Mouse (Mus musculus) gastrocnemius, postnatal 4 days (tissue): ENCODE data around the gene Epb41l4b. TPM values are rescaled to one million over a fixed set of nuclear protein-coding genes. Genes with fewer than 3 reads are reported as not detected.
A peak's percentile ranks its signal among the peaks of the same experiment; 100 is the strongest.

Experiments used
- DNase-seq, 2 experiments: peaks; one replicate each; pipeline ENCODE4 v3.0.0; 2021 to 2022; ENCODE audit warnings: low spot score in 2 of 2, mixed read lengths in 2 of 2
- total RNA-seq, 2 experiments: library from RNA; stranded (reverse); gene quantifications; 2 replicates each; pipeline ENCODE4 v1.2.3; 2021

Gene Epb41l4b
- total RNA-seq, 2 experiments from 2014 or later, result 14.7 to 16.3 TPM

- DNase-seq, result no peak
These were observed 13.4 kb upstream of the Epb41l4b start for GRCm38 (mm10) chr4:57156549-57157169.

- DNase-seq, result no peak
These were observed 10.6 kb upstream of the Epb41l4b start for GRCm38 (mm10) chr4:57153838-57154237.

- peak in 1 of 2 experiments; percentile 36 for DNase-seq
These were observed 10.0 kb upstream of the Epb41l4b start for GRCm38 (mm10) chr4:57153068-57153835.

GRCm38 (mm10) chr4:57148182-57148581 lies 4.9 kb upstream of the Epb41l4b start:
- no peak for DNase-seq

GRCm38 (mm10) chr4:57142374-57143025 lies 737 bp downstream of the Epb41l4b start:
- DNase-seq, result peak in 1 of 2 experiments; percentile 21

- DNase-seq, result peak in 1 of 2 experiments; percentile 35
These were observed 1.3 kb downstream of the Epb41l4b start for GRCm38 (mm10) chr4:57141908-57142361.

- no peak for DNase-seq
These were observed 2.1 kb downstream of the Epb41l4b start for GRCm38 (mm10) chr4:57140992-57141717.

GRCm38 (mm10) chr4:57140200-57140799 lies 2.9 kb downstream of the Epb41l4b start:
- DNase-seq, result no peak

- peak in 1 of 2 experiments; percentile 45 for DNase-seq
These were observed 3.8 kb downstream of the Epb41l4b start for GRCm38 (mm10) chr4:57139433-57139832.

GRCm38 (mm10) chr4:57138093-57138440 lies 5.2 kb downstream of the Epb41l4b start:
- DNase-seq, result no peak

- no peak for DNase-seq
These were observed 5.7 kb downstream of the Epb41l4b start for GRCm38 (mm10) chr4:57137371-57138092.

GRCm38 (mm10) chr4:57135431-57135830 lies 7.8 kb downstream of the Epb41l4b start:
- no peak for DNase-seq

GRCm38 (mm10) chr4:57134554-57134953 lies 8.7 kb downstream of the Epb41l4b start:
- DNase-seq, result no peak

GRCm38 (mm10) chr4:57131839-57132238 lies 11.4 kb downstream of the Epb41l4b start:
- DNase-seq, result no peak

GRCm38 (mm10) chr4:57129718-57130515 lies 13.3 kb downstream of the Epb41l4b start:
- no peak for DNase-seq

GRCm38 (mm10) chr4:57123003-57123402 lies 20.2 kb downstream of the Epb41l4b start:
- DNase-seq, result no peak

- no peak for DNase-seq
These were observed 21.1 kb downstream of the Epb41l4b start for GRCm38 (mm10) chr4:57122166-57122565.

GRCm38 (mm10) chr4:57120563-57120962 lies 22.7 kb downstream of the Epb41l4b start:
- no peak for DNase-seq

- no peak for DNase-seq
These were observed 23.3 kb downstream of the Epb41l4b start for GRCm38 (mm10) chr4:57119976-57120375.
